Mouse (Mus musculus): ENCODE measurements at regions not wholly inside any gene's neighbourhood (a gene's known extent, or its start where the extent isn't known, plus 50 kb on each side); places are given as distances from the start of the nearest gene placed in this dataset.
"Not testable (repeated sequence)": the region's sequence is repeated elsewhere in the genome, so short reads cannot be mapped to it uniquely, and the experiment has no call there.

- no peak for DNase-seq
Measured at GRCm38 (mm10) chr13:3341416-3341815, 196.4 kb upstream of the Gdi2 start.

DNA sequence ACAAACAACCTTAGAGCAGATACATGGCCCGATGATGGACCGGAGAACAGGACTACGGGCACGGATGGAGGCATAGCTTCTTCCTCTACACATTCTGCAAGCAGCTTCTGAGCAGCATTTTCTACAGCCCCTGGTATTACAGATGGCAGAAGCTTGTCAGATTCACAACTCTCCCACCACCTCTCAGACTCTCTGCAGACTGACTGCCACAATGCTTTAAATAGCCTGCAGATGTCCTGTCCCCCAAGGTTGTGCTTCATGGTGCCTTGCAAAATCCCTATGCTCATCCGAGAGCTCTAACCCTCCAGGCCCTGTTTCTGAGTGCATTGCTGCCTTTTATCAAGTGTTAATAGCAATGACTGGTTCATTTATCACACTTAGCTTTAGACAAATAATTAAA is 194.3 kb upstream of the Gdi2 start:
- DNase-seq, result no peak

- DNase-seq, result not testable (repeated sequence)
Measured at GRCm38 (mm10) chr13:3354912-3355311, 183.0 kb upstream of the Gdi2 start.

DNA sequence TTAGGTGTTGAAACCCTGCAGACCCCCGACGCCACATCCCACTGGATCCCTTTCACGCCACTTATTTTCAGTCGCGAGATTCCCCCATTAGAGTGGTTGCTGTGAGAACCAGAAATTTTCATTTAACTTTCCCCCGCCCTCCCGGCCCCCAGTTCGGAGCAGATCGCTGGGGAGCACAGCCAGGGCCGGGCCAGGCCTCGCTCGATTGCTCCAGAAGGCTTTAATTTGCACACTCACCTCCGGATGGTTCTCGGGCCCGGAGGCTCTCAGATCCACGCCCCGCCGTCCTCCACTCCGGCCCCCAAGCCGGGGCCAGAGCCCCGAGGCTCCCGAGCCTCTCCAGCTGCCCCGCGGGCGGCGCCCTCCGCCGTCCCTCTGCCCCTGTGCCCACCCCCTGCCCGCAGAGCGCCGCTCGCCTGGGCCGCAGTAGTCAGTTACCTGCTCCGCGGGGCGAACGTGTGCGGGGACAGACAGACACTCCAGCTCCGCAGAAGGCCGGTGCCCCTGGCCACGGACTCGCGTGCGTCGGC is 179.7 kb upstream of the Gdi2 start:
- peak in 1 of 2 experiments; percentile 41 for DNase-seq

- DNase-seq, result peak in 1 of 2 experiments; percentile 40
Measured at GRCm38 (mm10) chr13:3358996-3359750, 178.7 kb upstream of the Gdi2 start.

DNA sequence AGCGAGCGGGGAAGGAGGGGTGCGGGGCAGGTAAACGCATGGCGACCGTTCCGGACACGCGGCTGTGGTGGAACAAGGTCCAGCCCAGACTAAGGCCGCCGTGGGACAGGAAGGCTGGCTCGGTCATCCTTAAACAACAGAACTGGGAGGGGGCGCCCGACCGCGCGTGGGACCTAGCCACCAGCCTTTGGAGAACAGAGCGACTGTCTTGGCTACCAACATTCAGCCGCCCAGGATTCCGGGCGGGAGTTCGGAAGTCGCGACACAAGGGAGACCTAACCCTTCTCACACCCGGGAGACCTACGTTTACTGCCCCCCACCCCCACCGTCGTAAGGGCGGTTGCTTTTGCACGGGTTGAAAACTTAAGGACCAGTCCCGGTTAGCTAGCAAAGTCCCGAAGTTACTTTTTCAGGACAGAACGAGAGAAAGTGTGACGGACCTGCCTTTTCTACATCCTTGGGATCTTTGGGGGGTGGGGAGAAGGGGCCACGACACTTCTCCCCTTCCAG is 178.1 kb upstream of the Gdi2 start:
- DNase-seq, result peak; percentile 41 to 66

DNA sequence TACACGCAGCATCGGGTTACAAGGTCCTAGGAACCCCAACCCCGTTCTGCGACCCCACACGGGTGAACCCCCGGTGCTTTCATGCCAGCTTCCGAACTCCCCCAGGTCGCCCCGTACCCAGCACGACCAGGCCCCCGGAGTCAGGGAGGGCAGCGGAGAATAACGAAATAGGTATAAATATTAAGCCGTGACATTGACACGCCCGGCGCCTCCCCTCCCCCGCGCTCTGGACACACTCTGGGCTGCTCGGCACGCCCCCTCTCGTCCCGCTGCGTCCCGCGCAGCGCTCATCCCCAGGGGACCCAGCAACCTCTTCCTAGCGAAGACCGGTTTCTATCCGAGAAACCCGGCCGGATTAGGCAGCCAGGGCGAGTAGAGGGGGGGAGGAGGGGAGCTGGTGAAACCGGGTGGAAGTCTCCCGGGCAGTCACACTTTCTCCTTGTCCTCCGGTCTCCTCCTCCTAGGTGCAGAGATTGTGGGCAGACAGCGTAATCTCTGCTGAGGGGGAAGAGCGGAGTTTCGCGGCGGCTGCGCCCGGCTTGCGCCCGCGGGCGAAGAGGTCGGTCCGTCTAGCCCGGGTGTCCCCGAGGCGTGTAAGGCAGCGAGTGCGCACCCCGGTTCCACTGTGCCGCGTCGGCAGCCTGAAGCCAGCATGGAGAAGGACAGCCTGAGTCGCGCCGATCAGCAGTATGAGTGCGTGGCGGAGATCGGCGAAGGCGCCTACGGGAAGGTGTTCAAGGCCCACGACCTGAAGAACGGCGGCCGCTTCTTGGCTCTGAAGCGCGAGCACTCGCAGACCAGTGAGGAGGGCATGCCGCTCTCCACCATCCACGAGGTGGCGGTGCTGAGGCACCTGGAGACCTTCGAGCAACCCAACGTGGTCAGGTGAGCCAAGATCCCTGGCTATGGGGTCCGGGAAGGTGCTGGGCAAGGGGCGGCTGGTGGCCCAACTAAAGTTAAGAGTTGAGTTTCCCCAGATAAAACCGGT is 177.1 kb upstream of the Gdi2 start:
- peak; percentile 69 to 79 for DNase-seq

DNA sequence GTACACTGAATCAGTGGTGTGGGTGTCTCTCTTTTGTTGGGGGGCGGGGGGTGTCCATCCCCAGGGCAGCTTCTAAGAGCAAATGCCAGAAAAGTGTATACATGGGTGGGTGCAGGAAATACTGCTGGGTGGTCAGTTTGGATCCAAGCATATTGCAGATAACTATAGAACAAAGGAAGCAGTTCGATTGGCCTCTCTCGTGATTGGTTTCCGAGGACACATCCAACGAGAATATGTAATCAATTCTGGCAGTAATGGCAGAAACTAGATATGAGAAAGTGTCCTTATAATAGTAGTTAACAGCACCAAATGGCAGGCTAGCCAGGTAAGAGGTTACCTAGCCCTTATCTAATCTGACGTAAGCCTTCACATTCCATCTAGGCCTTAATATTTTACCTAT is 165.2 kb upstream of the Gdi2 start:
- DNase-seq, result no peak

DNA sequence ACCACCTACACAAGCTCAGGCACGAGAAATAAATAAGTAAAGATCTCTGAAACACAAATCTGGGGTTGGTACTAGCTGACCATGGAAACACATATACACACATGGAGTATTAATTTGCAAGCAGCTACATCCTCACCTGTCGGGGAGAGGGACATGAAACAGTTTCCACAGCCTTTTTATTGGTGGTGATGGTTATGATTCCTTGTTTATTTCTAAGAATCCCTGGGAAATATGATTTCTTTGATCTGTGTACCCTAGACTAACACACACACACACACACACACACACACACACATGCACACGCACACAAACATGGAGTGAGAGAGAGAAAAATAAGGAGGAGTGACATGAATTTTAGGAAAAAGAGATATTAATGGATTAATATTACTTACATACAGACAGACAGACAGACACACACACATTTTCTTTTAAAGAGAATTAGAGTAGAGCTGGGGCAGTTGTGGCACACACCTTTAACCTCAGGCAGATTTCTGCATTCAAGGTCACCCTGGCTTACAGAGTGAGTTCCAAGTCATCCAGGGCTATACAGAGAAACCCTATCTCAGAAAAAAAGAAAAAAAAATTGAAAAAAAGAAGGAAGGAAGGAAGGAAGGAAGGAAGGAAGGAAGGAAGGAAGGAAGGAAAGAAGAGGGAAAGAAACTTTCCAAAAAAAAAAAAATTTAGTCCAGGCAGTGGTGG is 164.2 kb upstream of the Gdi2 start:
- not testable (repeated sequence) for DNase-seq

DNA sequence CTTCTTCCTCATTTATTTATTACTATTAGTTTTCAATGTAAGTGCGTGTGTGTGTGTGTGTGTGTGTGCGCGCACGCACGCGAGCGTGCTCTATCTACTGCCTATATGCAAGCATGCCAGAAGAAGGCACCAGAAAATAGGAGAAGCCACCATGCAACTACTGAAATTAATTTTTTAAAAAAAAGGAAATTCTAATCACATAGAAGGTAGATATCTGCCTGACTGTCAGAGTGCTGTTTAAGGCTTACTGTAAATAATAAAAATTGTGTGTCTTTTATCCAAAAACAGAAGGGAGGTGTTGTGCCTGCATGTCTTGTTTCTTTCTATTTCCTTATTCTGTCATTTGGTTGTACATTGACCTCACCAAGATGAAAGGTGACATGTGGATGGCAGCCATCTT is 163.1 kb upstream of the Gdi2 start:
- DNase-seq, result no peak

DNA sequence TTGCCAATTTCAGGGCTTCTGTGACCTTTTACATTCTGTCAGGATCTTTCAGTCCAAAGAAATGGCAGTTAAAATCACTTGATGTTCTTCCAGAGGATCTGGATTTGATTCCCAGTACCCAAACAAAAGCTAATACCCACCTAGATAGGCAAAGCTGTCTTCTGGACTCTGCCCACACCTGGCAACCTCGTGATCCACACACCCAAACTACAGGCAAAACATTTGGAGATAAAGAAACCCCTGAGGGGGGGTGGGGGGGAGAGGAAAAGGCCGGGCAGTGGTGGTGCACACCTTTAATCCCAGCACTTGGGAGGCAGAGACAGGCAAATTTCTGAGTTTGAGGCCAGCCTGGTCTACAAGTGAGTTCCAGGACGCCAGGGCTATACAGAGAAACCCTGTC is 160.1 kb upstream of the Gdi2 start:
- not testable (repeated sequence) for DNase-seq

DNA sequence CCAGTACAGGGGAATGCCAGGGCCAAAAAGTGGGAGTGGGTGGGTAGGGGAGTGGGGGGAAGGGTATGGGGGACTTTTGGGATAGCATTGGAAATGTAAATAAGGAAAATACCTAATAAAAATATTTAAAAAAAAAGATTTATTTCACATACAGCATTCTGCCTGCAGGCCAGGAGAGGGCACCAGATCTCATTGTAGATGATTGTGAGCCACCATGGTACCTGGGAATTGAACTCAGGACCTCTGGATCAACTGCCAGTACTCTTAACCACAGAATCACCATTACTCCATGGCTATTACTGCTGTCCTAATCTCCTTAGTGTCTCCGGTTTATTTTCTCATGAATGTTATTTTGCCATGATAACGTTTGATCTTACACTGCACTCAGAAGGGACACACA is 132.1 kb upstream of the Gdi2 start:
- not testable (repeated sequence) for DNase-seq

DNA sequence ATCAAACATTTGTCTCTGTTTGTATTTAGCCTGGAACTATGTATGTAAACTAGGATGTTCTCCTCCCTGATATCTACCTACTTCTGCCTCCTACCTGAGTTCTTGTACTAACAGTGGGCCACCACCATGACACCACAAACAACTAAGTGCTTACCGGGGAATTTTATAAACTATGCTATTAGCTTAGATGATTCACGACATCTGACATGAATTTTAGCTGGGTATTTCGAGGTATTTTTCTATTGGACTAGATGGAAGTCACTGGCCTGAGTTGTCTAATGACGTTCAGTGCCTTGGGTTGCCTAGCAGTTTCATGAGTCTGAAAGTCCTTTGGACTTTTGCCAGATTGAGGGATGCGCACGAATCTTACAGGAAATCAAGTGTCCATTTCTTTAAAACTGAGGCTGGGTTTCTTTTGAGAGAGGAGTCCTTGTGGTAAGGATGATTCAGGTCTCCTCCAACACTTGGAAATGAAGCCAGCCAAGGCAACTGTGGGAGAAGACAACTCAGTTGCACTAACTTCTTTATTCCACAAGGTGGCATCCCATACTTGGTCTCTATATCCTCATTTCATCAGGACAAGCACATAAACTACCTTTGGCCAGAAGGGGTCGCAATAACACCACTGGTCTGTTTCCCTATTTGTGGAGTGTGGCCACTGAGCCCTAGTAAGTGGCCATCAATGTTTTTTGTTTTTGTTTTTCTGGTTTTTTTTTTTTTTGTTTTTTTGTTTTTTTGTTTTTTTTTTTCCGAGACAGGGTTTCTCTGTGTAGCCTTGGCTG is 131.4 kb upstream of the Gdi2 start:
- peak; percentile 85 to 90 for DNase-seq

DNA sequence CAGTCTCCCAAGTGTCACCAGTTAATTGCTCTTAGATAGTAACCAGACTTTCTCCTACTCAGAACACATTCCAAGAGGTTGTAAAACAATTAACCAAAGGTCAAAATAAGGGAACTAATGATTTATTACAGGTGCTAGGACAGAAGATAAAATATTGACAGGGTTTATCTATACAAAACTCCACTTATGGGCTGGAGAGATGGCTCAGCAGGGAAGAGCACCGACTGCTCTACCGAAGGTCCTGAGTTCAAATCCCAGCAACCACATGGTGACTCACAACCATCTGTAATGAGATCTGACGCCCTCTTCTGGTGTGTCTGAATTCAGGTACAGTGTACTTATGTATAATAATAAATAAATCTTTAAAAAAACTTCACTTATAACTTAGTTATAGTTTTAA is 127.6 kb upstream of the Gdi2 start:
- DNase-seq, result not testable (repeated sequence)

DNA sequence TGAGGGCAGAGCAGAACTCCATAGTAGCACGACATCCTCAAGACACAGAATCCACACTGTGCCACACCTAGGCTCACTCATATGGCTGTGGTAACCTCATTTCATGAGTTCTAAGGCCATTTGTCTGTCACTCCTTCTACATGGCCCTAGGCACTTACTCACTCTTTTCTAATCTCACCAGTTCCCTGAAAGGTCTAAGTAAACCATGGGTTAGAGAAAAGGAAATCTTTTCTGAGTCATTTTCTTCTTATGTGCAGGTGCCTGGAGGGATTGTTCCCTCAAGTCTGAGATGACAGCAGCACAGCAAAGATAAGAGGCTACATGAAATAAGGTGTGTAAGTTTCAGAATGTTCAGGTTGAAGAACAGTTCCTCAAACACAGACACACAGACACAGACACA is 120.8 kb upstream of the Gdi2 start:
- no peak for DNase-seq

GRCm38 (mm10) chr13:3455374-3455773 is 82.5 kb upstream of the Gdi2 start:
- DNase-seq, result not testable (repeated sequence)

DNA sequence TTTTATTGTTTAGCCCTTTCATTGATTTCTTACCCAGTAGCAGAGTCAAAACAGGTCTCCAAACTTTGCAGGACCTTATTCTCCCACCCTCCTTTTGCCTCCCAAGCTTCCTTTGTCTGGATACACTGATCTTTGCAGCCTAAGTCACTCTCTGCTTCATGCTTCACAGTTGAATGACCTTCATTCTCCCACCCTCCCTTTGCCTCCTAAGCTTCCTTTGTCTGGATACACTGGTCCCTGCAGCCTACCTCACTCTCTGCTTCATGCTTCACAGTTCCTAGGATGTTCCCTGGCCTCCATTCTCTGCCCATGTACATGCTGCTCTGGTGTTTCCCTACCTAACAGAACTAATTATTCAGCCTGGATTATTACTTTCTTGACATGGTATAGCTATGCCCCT is 61.0 kb upstream of the Gdi2 start:
- no peak for DNase-seq

DNA sequence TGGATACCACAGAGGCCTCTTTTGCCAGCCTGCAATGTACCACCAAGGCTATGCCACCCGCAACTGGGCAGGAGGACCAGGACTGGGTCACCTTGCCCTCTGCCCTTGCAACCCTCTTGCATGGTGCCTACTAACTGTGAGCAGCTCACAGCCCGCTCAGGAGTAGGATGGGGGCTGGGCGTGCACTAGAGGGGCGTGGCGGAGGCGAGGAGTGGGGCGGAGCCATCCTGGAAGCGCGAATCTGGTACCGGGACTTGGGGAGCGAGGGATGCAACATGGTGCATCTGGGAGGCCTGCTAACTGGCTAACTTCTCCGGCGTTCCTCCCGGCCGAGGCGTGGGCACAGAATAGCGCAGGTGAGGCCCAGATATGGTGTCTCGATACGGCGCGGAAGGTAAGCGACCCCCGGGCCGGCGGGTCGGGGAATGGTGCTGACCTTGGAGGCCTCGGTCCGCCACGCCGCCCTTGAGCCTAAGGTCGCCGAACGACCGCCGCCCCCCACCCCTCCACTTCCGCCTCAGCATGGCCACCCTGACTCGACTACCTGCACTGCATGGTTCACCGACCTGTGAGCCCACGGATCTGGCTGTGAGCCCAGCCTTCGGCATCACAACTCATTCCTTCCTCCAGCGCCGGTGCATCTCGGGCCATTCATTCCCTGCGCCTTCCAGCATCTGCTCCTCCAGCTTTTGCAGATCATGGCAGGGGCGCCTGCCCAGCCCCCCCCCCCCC is 59.7 kb upstream of the Gdi2 start:
- DNase-seq, result peak; percentile 62 to 71

All from kidney, postnatal 25 days (tissue).